Mouse (Mus musculus): ENCODE measurements around the gene Elavl1.
"Not testable (repeated sequence)": the region's sequence is repeated elsewhere in the genome, so short reads cannot be mapped to it uniquely, and the experiment has no call there.

Elavl1 gene

DNA sequence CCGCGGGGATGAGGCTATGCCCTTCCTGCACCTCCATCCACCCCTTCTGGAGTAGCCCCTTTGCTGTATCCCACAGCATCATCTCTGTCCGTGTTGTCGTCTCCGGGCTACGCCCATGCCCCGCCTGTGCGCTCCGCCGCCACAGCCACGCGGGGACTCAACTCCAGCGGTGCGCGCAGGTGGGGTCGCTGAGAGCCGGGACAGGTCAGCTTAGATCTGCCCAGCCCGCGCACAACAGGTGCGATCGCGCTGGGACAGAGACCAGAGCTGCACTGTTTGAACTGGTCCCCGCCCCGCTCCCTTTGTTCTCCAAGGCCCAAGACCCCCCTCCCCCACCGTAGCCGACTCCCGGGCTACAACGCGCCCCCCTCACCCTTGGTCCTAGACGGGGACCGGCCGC lies 66.5 kb downstream of the Elavl1 start:
- no peak for DNase-seq (ENCODE audit: low read depth, low spot score)

DNA sequence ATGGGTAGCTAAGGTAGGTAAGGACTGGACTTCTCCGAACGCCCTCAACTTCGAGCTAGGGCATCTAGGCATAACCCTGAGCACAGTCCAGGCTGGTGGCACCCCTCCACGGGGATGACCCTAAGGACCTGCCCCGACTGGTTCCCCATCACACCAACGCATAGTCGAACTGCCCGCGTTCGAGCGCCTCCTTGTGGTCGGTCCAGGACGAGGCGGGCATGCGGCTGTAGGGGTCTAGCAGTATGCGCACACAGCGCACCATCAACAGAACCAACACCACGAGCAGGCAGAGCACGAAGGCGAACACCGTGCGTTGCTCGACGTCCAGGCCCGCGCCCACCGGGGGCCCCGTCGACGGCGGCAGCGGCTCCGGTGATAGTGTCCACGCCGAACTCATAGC lies 67.0 kb downstream of the Elavl1 start:
- DNase-seq (ENCODE audit: low read depth, low spot score) = peak; percentile 72

DNA sequence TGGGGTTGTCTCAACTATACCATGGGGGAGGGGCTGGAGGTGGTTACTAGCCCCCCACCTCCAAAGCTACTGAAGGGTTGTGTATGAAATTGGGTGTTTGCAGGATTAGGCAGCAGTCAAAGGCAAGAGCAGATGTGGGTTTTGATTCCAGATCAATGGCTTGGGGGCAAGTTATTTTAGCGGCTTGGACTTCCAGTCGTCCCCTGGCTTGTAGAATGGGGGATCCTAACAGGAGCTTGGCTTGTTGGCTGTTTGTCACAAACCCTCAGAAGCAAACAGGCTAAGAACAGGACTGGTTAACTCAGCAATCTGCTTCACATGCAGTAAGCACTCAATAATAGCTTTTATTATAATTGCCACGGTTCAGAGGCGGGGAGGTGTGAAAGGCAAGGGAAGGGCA lies 67.9 kb downstream of the Elavl1 start:
- DNase-seq (ENCODE audit: low read depth, low spot score) = no peak

DNA sequence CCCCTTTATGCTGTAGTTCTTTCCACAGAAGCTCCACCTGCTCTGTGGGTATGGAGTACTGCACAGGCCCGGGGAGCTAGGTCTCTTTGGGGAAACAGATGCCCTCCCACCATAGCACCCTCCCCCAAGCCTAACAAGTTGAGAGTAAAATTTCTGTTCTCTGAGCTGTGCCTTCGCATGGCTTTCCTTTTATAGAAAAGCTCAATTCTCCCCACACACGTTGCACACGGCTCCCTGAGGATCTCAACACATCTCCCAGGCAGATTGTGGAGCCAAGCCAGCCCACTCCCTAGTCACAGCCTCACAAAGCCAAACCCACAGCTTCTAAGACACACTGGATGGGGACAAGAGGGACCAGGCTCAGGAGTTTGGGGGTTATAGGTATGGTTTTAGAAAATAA lies 68.3 kb downstream of the Elavl1 start:
- DNase-seq (ENCODE audit: low read depth, low spot score) = no peak

DNA sequence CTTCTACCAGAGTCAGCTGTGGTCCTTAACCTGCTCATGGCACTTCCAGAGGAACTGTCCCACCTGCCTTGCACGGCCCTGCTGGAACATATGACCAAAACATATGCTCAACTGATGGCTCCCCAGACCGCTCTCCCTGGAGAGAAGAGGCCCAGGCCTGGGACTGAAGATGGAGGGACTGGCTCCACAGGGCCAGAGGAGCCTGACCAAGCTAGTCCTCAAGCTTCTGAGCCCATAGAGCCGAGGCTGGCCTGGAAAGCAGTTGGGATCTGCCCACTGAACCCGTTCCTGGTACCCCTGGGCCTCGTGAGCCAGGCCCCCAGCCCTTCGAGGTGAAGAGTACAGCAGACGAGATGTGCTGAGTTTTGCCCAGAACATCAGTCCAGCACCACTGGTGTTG lies 69.7 kb downstream of the Elavl1 start:
- not testable (repeated sequence) for DNase-seq (ENCODE audit: low read depth, low spot score)

DNA sequence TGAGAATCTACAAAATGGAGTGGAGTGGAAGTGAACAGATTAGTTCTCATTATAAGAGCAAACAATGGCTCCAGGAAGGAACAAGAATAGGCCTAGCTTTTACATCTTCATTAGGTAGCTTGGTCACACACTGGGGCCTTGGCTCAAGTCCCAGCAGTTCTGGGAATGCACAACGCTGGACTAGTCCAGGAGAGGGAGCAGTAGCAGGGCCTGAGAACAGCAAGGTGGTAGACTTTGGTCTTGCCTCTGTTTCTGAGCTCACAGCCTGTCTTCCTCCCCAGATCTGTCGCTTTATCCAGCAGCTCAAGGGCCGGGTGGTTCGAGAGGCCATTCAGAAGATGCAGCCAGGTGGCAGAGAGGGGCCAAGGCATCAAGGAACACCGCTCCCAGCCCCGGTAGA lies 71.2 kb downstream of the Elavl1 start:
- DNase-seq (ENCODE audit: low read depth, low spot score) = no peak

DNA sequence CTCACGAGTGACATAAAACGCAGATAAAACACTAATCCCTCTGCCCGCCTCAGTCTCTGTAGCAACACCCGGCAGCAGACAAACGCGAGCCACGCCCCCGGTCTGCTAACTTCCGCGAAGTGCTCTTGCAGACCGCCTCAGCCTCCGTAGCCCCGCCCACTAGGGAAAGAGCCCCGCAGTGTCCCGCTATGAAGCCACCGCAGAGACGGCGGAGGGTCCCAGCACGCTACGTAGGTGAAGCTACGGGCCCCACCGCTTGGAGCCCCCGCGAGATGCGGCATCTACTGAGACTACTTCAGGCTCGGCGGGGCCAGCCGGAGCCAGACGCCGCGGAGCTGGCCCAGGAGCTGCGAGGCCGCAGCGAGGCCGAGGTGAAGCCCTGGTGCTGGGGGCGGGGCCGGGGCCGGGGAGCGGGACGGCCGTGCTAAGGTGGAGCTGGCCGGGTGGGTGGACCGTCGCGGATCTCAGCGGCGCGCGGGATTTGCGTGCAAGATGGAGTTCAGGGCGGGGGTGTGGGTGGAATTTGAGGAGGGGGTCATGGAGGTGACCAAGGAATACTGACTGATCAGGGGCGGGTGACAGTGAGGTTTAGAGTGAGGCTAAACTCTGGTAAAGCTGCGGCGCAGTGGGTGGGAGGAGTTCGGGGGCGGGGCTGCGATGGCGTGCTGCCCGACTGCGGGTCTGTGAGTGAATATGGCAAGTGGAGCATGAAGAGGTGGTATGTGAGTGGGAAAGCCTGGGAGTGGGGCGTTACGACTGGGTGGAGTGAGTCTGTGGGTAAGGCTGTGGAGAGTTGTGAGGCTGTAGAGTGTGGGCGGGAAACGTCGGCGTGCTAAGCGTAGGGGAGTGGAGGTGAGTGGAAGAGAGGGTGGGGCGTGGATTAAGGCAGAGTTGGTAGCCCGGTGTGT lies 72.0 kb downstream of the Elavl1 start, which contains the start of gene Snapc2:
Gene Snapc2 (plus strand): TSS at position 147 of the 908 bp plus-strand sequence.
- peak; percentile 95 for DNase-seq (ENCODE audit: low read depth, low spot score)

DNA sequence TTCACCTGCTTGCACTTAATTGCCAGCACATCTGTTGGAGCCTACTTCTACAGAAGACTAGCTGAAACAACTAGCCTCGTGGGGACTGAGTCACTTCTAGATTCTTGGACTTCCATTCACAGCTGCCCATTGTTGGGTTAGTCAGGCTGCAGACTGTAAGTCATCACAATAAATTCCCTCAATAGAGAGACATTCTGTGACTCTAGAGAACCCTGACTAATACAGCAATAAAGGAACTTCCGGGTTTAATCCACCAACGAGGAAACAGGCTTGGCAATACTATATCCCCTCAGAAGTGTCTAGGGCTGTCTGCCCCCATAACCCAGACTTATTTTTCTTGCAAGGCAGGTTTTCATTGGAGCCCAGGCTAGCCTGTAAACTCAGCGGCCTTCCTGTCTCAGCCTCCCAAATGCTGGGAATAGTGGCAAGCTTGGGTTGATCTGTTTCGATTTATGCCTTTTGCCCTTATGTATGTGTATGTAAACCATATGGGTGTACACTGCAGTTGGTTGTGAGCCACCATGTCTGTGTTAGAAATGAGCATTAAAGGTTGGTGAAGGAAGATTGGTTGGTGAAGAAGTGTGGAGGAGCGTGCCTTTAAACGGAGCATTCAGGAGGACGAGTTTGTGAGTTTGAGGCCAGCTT lies 73.0 kb downstream of the Elavl1 start:
- no peak for DNase-seq (ENCODE audit: low read depth, low spot score)

DNA sequence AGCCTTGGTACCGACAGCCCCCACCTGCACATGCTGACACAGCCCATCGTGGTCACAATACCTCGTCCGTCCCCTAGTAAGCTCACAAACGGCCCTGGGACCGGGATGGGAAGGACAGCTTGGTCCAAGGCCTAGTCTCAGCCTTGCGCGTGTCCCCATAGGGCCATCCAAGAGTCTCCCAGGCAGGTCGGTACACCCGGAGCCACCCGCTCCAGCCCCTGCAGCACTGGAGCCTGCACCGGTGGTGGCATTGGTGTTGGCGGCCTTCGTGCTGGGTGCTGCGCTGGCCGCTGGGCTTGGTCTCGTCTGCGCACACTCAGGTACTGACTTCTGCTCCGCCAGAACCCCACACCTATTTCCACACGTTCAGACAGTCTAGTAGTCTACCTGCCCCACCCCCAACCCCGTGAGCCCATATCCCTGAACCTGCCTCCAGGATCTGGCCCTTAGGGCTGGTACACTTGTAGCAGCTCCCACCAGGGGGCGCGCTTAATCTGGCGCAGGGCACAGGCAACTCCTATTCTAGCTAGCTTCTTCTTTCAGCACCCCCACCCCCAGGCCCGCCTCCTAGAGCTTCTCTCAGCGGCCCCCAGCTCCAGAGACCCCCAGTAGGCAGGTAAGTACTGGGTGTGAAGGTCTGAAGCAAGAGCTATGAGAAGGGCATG lies 74.8 kb downstream of the Elavl1 start:
- DNase-seq (ENCODE audit: low read depth, low spot score) = peak; percentile 85

DNA sequence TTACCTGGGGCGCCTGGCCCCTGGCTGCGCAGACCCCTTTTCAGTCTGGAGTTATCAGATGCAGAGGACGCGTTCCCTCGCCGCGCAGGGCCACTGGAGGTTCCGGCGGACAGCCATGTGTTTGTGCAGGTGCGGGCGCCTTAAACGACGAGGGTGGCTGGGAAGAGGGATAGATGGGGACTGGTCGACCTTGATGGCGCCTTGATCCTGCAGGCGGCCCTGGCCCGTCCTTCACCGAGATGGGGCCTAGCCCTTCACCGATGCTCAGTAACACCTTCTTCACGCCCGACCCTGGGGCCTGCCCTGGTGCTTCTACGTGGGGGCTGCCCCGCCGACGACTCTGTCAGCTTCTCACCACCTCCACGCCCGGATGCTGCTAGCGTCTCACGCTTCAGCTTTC lies 76.0 kb downstream of the Elavl1 start:
- DNase-seq (ENCODE audit: low read depth, low spot score) = no peak

DNA sequence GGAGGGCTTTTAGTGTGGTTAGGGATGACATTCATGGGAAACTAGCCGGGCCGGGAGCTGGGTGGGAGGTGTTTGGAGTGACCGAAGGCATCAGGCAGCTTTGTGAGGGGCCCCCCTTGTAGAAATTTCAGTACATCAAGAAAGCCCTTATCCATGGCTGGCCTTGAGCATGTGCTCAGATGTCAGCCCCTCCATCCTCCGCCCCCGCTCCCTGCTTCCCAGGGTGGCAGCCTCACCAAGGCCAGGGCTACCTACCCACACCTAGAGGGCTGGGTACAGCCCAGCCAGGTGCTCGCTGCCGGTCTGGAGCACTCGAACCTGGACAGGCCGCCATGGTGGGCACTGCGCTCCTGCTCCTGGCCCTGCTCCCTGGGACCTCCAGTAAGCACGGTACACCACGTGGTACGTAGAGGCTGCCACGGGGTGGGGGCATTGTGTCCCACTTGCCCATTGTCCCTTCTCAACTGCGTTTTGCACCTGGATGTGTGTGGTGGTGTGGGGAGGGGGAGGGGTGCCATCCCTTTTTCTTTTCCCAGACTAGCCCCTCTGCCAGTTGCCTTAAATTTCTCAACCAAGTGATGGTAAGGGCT lies 77.2 kb downstream of the Elavl1 start, which contains the start of gene Tgfbr3l:
Gene Tgfbr3l (plus strand): TSS at position 264 of the 590 bp plus-strand sequence.
- DNase-seq (ENCODE audit: low read depth, low spot score) = no peak

DNA sequence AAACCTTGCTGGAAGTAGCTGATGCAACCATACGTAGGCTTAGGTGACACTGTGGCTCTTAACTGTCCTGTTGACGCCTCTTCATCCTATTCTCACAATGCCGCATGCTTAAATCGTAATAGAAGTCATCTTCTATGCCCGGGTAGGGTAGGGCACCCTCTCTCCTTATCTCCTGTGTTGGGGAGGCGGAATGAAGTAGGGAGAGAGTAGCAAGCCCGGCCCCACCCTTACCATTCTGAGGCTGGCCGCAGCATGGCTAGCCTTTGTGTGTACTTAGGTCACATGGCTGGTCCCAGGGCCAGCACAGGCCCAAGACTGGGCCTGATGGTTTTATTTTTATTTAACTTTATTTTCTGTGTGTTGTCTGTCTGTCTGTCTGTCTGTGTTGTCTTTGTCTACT lies 78.0 kb downstream of the Elavl1 start:
- DNase-seq (ENCODE audit: low read depth, low spot score) = no peak

DNA sequence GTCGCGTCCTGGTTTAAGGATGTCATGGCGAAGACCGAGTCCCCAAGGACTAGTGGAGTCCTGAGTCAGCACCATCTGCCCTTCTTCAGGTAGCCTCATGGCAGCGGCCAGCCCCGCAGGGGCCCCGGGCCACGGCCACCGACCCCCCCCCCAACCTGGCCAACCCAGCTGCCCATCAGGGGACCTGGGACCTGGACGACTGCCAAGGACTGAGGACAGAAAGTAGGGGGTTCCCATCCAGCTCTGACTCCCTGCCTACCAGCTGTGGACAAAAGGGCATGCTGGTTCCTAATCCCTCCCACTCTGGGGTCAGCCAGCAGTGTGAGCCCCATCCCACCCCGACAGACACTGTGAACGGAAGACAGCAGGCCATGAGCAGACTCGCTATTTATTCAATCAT lies 79.5 kb downstream of the Elavl1 start:
- no peak for DNase-seq (ENCODE audit: low read depth, low spot score)

DNA sequence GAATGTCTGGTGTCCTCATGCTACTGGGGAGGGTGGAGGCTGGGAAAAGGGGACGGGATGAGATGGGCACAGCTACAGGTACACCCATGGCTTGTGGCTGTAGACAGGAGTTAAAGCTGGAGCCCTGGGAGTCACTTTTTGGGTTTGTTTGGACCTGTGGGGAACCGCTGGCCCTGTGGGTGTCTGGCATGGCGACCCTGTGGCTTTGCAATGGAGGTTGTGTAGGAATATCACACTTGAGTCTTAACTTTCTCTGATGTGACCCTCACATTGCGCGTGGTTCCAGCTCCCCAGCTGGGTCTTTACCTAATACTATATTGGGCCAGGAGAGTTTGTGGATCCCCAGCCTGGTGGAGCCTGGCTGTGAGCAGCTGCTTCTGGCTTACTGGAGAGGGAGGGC lies 80.2 kb downstream of the Elavl1 start:
- no peak for DNase-seq (ENCODE audit: low read depth, low spot score)

DNA sequence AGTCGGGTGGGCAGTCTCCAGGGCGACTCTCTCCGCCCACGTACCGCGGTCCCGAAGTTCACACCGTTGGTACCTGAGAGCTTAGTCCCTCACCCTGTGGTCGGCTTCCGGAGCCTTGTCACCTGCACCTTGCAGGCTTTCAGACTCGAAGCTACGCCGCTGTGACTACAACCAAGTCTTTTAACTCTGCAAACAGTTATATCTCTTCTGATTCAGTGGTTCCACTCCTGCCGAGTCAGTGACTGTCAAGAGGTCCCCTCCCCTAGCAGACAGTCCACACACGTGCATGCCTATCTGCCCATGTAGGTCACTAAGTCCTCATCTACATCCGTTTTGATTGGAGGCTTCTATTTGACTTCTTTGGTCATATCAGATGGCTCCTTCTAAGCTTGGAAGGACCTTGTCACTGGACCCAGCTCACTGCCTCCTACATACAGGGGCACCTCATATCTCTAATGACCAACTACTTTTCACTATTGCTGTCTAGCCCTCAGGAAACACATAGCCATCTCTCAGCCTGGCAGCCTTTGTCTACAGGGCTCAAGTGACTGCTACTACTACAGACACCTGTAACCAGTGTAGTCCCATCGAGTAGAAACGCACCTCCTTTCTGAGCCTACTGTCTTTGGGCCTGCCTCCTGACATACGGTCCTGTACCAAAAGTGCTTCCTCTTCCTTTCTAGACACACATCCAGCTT lies 85.9 kb downstream of the Elavl1 start:
- no peak for DNase-seq (ENCODE audit: low read depth, low spot score)

DNA sequence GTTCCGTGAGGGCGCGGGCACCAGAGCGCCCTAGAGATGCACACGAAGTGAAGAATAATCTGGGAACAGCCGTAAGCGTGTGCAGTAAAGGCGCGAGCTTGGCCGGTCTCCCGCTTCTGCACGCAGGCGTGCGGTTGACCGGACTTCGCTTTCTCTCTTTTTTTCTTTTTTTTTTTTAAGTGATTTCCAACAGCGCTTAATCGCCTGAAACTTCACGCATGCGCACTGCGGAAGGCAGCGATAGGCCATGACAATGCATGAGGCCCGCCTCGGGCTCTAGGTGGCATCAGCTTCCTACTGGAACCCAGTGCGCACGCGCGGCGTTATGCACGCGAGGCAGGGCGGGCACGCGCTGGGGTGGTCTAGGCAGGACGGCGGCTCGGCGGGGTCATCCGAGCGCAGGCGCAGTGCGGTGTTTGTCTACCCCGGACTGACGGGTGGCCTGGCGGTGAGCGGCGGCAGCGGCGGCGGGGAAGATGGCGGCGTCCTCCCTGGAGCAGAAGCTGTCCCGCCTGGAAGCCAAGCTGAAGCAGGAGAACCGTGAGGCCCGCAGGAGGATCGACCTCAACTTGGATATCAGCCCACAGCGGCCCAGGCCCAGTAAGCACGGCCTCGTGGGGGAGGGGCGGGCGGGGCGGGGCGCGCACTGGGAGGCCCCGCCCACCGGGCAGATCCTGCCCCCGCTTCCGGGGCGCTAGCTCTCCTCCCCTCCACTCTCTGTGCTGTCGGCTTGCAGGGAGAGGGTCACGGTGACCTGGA lies 86.6 kb downstream of the Elavl1 start, which contains the start of the genes Map2k7 and Gm49320:
Gene Map2k7 (plus strand): TSS at position 307 of the 759 bp plus-strand sequence.
Gene Gm49320 (plus strand): TSS at position 432 of the 759 bp plus-strand sequence.
- DNase-seq (ENCODE audit: low read depth, low spot score) = peak; percentile 99

DNA sequence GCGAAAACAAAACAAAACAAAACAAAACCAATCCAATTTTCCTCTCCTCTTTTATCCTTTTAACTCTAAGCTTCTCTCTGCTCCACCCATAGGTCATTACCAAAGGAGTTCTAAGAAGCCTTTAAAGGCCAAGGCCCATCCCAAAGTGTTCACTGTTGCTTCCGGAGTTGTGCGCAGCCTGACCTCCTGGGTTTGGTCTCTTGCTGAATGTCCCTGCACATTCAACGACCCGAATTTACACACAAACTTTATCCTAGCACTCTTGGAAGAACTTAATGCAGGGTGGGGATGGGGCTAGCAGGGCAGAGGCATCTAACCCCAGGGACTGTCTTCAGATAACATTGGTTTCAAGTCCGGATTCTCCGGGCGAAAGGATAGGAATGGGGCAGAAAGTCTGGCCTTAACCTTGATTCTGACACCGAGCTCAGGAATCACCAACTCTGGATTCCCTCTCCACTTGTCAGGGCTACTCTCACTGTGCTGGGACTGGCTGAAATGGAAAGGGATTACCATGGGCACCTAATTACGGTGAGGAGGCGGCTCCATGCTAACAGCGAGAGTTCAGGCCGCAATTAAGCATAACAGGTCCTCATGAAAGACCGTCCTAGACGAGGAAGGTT lies 87.3 kb downstream of the Elavl1 start:
- no peak for DNase-seq (ENCODE audit: low read depth, low spot score)
